Mouse (Mus musculus) lung, adult 10 weeks (tissue): ENCODE results near the gene Heatr3. TPM values are rescaled to one million over a fixed set of nuclear protein-coding genes. Genes with fewer than 3 reads are reported as not detected.

ENCODE experiments used
- polyA plus RNA-seq: library from polyadenylated mRNA; stranded (reverse); fragments of 350-450 nt; fragmentation: Illumina TruSeq; extraction: RNeasy Lipid Tissue Mini Kit (QIAGEN cat#74804); gene quantifications from one replicate; pipeline ENCODE4 v1.2.3, GENCODE M21; 2014; ENCODE audit warnings: low read depth, low replicate concordance; ENCODE audit not compliant: insufficient read depth

The Heatr3 gene
- polyA plus RNA-seq, result 10.5 TPM

GRCm38 (mm10) chr8:88137748-88138484 lies at the start of gene Heatr3:
Heatr3 (plus strand) TSS chr8:88137855.

DNA sequence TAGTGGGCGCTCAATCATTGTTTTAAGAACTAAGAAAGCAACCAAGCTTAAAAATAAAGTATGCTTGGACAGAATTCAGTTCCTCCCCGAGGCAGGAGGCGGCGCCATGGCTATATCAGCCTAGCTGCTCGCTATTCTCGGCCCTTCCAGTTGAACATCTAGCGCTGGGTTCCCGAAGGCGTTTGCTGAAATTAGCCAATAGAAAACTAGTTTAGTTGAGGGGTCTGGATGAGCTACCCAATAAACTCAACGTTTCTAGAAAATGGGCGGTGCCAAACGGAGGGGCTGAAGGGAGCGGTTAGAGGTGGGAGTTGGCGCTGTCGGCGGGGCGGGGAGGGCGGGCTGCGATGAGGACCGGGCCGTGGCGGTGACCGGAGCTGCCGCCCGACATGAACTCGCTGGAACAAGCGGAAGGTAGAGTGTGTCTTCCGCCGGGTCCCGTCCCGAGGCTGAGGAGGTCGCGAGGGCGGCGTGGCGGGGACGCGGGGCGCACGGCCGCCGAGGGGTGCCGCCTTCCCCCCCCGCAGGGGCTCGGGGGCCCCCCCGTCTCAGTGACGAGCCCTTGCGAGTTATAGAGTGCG lies 19.1 kb upstream of the Heatr3 start, which contains the start of gene Cnep1r1:
TSS of gene Cnep1r1 (plus strand) at position 314 of the 581 bp plus-strand sequence.

GRCm38 (mm10) chr8:88198945-88199571 lies 61.4 kb downstream of the Heatr3 start, which contains the start of gene Tent4b:
Tent4b (plus strand) TSS chr8:88199213.

Other genes with a start within 250 kb of the Heatr3 start
- gene Zfp423, start 178.3 kb upstream of the Heatr3 start, polyA plus RNA-seq, result 0.87 TPM
- 37.1 TPM for gene Cnep1r1, start 19.1 kb upstream of the Heatr3 start, polyA plus RNA-seq
- 11.0 TPM for gene Tent4b, start 61.4 kb downstream of the Heatr3 start, polyA plus RNA-seq
- 11.7 TPM for gene Adcy7, start 134.5 kb downstream of the Heatr3 start, polyA plus RNA-seq
- gene Brd7, start 224.3 kb downstream of the Heatr3 start, polyA plus RNA-seq, result 48.8 TPM